Mouse (Mus musculus): ENCODE measurements around the gene Iqck.

The Iqck gene

GRCm38 (mm10) chr7:118948677-118949282 is 93.2 kb downstream of the Iqck start:
- in situ Hi-C loops (cut with MboI, MseI): no loop called here

GRCm38 (mm10) chr7:118949749-118950148 is 94.2 kb downstream of the Iqck start:
- in situ Hi-C loops (cut with MboI, MseI): no loop called here

GRCm38 (mm10) chr7:118953626-118954282 is 98.2 kb downstream of the Iqck start:
- in situ Hi-C loops (cut with MboI, MseI): no loop called here

GRCm38 (mm10) chr7:118954968-118955367 is 99.4 kb downstream of the Iqck start:
- in situ Hi-C loops (cut with MboI, MseI): no loop called here

GRCm38 (mm10) chr7:118956616-118957246 is 101.2 kb downstream of the Iqck start:
- in situ Hi-C loops (cut with MboI, MseI): no loop called here

- in situ Hi-C loops (cut with MboI, MseI): no loop called here
These were observed 103.7 kb downstream of the Iqck start for GRCm38 (mm10) chr7:118959209-118959608.

GRCm38 (mm10) chr7:118964777-118965176 is 109.2 kb downstream of the Iqck start:
- in situ Hi-C loops (cut with MboI, MseI): no loop called here

GRCm38 (mm10) chr7:118965198-118965597 is 109.6 kb downstream of the Iqck start:
- in situ Hi-C loops (cut with MboI, MseI): no loop called here

- in situ Hi-C loops (cut with MboI, MseI): no loop called here
These were observed 113.3 kb downstream of the Iqck start for GRCm38 (mm10) chr7:118968870-118969269.

- in situ Hi-C loops (cut with MboI, MseI): no loop called here
These were observed 115.9 kb downstream of the Iqck start for GRCm38 (mm10) chr7:118971499-118971898.

- in situ Hi-C loops (cut with MboI, MseI): no loop called here
These were observed 116.8 kb downstream of the Iqck start for GRCm38 (mm10) chr7:118972306-118972705.

- in situ Hi-C loops (cut with MboI, MseI): no loop called here
These were observed 117.8 kb downstream of the Iqck start for GRCm38 (mm10) chr7:118973377-118973776.

- in situ Hi-C loops (cut with MboI, MseI): no loop called here
These were observed 120.3 kb downstream of the Iqck start for GRCm38 (mm10) chr7:118975837-118976236.

- in situ Hi-C loops (cut with MboI, MseI): no loop called here
These were observed 121.0 kb downstream of the Iqck start for GRCm38 (mm10) chr7:118976414-118977166.

- in situ Hi-C loops (cut with MboI, MseI): no loop called here
These were observed 121.6 kb downstream of the Iqck start for GRCm38 (mm10) chr7:118977167-118977543.

GRCm38 (mm10) chr7:118979121-118979520 is 123.6 kb downstream of the Iqck start:
- in situ Hi-C loops (cut with MboI, MseI): no loop called here

- in situ Hi-C loops (cut with MboI, MseI): no loop called here
These were observed 124.2 kb downstream of the Iqck start for GRCm38 (mm10) chr7:118979708-118980107.

GRCm38 (mm10) chr7:118981346-118981745 is 125.8 kb downstream of the Iqck start:
- in situ Hi-C loops (cut with MboI, MseI): no loop called here

- in situ Hi-C loops (cut with MboI, MseI): no loop called here
These were observed 126.3 kb downstream of the Iqck start for GRCm38 (mm10) chr7:118981831-118982230.

GRCm38 (mm10) chr7:118982586-118982985 is 127.0 kb downstream of the Iqck start:
- in situ Hi-C loops (cut with MboI, MseI): no loop called here

GRCm38 (mm10) chr7:118983961-118984360 is 128.4 kb downstream of the Iqck start:
- in situ Hi-C loops (cut with MboI, MseI): no loop called here

GRCm38 (mm10) chr7:118985786-118986185 is 130.2 kb downstream of the Iqck start:
- in situ Hi-C loops (cut with MboI, MseI): no loop called here

Measured in T-helper 2 cell (primary cell).